Mouse (Mus musculus): ENCODE data around the gene Cd28. TPM values are rescaled to one million over a fixed set of nuclear protein-coding genes. Genes with fewer than 3 reads are reported as not detected.
A peak's percentile ranks its signal among the peaks of the same experiment; 100 is the strongest.

Gene Cd28
- total and polyA plus RNA-seq, 3 experiments, result 1.0 to 4.4 (median 1.8) TPM

DNA sequence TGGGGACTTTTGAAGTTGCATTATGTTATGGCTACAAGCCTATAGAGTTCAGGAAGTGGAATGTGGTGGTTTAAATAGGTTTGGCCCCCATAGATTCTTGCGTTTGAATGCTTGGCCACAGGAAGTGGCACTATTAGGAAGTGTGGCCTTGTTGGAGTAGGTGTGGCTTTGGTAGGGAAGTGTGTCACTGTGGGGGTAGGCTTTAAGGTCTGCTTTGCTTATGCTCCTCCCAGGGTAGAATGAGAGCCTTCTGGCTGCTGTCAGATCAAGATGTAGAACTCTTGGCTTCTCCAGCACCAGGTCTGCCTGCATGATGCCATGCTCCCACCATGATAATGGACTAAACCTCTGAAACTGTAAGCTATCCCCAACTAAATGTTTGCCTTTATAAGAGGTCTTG, 95.4 kb downstream of the Cd28 start:
- TF ChIP-seq HCFC1 (IDR thresholded peaks at IDR 0.05; ENCODE audit: low read depth, low read length), result no peak
- TF ChIP-seq IRF4 (IDR thresholded peaks at IDR 0.05; ENCODE audit: low read depth, low read length), result no peak
- no peak for TF ChIP-seq RAD21 (IDR thresholded peaks at IDR 0.05; ENCODE audit: low read depth, low read length)
- peak; percentile 74 for TF ChIP-seq ELF1 (IDR thresholded peaks at IDR 0.05; ENCODE audit: low read depth, low read length)
- no peak for TF ChIP-seq MXI1 (IDR thresholded peaks at IDR 0.05; ENCODE audit: low read depth, low read length)
- TF ChIP-seq POLR2A (IDR thresholded peaks at IDR 0.05; ENCODE audit: low read depth, low read length), result peak; percentile 60
- no peak for TF ChIP-seq MYC (IDR thresholded peaks at IDR 0.05; ENCODE audit: low read depth, low read length)
- TF ChIP-seq TBP (conservative IDR thresholded peaks at IDR 0.05; ENCODE audit: low read depth, low read length), result peak; percentile 68; the same call in 1 of the 2 replicates
- TF ChIP-seq POLR2AphosphoS2 (IDR thresholded peaks at IDR 0.05; ENCODE audit: low read depth, low read length), result no peak
- TF ChIP-seq TCF12 (IDR thresholded peaks at IDR 0.05; ENCODE audit: low read depth, low read length), result 0 out of 2 replicates have a peak, but pooled peaks have one; percentile 32
- no peak for TF ChIP-seq SMC3 (IDR thresholded peaks at IDR 0.05; ENCODE audit: low read depth, low read length)
- no peak for TF ChIP-seq JUN (IDR thresholded peaks at IDR 0.05; ENCODE audit: insufficient read depth, low read depth, low read length)
- no peak overlapping the region for H3K4me3 ChIP-seq (replicated peaks in 1 of 3; ENCODE audit: low read depth in 2 of 3, low read length in 2 of 3, poor library complexity in 1 of 3)
- peaks cover 0 to 11% of the 10 kb centered on the region in 2 experiments for H3K36me3 ChIP-seq (replicated peaks in 1 of 2; ENCODE audit: control insufficient read depth in 1 of 2, insufficient read depth in 1 of 2, low read length in 1 of 2)
- peaks cover 6 to 45% of the 10 kb centered on the region in 2 experiments for H3K4me1 ChIP-seq (ENCODE audit: control insufficient read depth in 1 of 2, insufficient read depth in 2 of 2)
- no peaks in the 10 kb centered on the region for H3K9me3 ChIP-seq (replicated peaks; ENCODE audit: low read length)
- peak overlapping the region; percentile 96 for H3K4me2 ChIP-seq (ENCODE audit: insufficient read depth, low read depth, poor library complexity, severe bottlenecking)
- no peak overlapping the region for H3K27ac ChIP-seq (ENCODE audit: insufficient read depth, low read depth)
- dilution Hi-C loops (cut with MboI; ENCODE audit: extremely low pct_ligation_motif_present, extremely low pct_unique_long_range_greater_than_20kb, low sequenced_read_pairs), result no loop called here
- peaks cover 60% of the 10 kb centered on the region for H3K79me2 ChIP-seq (replicated peaks; ENCODE audit: control insufficient read depth, extremely low read depth, insufficient read depth, poor library complexity, severe bottlenecking)
- H3K9ac ChIP-seq (ENCODE audit: insufficient read depth, low read depth), result peak overlapping the region; percentile 78; the same call in 1 of the 2 replicates
- no peak for DNase-seq (ENCODE audit: extremely low read depth)
- in situ Hi-C loops (cut with MboI; ENCODE audit: low pct_ligation_motif_present, low pct_unique_long_range_greater_than_20kb, low sequenced_read_pairs), result loop anchor here (25.0 kb wide), 1 partner anchor 250 kb away; the partner anchor contains the start of gene Raph1
- H3K27me3 ChIP-seq (replicated peaks), result no peaks in the 10 kb centered on the region

DNA sequence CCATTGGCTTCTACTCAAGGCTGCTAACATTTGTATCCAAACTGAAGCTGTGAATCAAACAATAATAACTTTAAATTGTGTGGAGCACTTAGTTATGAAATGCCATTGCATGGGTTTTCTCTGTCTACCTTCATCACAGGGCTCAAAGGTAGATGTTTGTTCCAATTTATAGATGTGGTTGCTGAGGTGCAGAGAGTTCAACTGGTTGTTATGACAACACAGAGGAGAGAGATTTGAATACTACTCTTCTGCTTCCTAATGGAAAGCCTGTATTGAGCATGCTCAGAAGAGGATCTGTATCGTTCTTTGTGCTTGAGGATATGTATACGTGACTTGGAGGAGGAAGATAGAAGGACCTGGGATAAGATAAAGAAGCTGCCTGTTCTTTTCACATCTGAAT, 96.8 kb downstream of the Cd28 start:
- no peak for DNase-seq (ENCODE audit: extremely low read depth)
- Histone ChIP-seq H3K27ac (ENCODE audit: insufficient read depth, low read depth) (no peak overlapping the region), H3K4me1 (ENCODE audit: control insufficient read depth in 1 of 2, insufficient read depth in 2 of 2) (peaks cover 6 to 37% of the 10 kb centered on the region in 2 experiments), H3K9me3 (replicated peaks; ENCODE audit: low read length) (no peaks in the 10 kb centered on the region), H3K4me3 (replicated peaks in 1 of 3; ENCODE audit: low read depth in 2 of 3, low read length in 2 of 3, poor library complexity in 1 of 3) (no peak overlapping the region), H3K4me2 (ENCODE audit: insufficient read depth, low read depth, poor library complexity, severe bottlenecking) (no peak overlapping the region), H3K36me3 (replicated peaks in 1 of 2; ENCODE audit: control insufficient read depth in 1 of 2, insufficient read depth in 1 of 2, low read length in 1 of 2) (peaks cover 0 to 14% of the 10 kb centered on the region in 2 experiments), H3K9ac (ENCODE audit: insufficient read depth, low read depth) (no peak overlapping the region), H3K27me3 (replicated peaks) (no peaks in the 10 kb centered on the region), H3K79me2 (replicated peaks; ENCODE audit: control insufficient read depth, extremely low read depth, insufficient read depth, poor library complexity, severe bottlenecking) (peaks cover 60% of the 10 kb centered on the region)
- dilution Hi-C loops (cut with MboI; ENCODE audit: extremely low pct_ligation_motif_present, extremely low pct_unique_long_range_greater_than_20kb, low sequenced_read_pairs), result no loop called here
- TF ChIP-seq ZNF384 (IDR thresholded peaks at IDR 0.05; ENCODE audit: low read depth, low read length) (no peak), TCF12 (IDR thresholded peaks at IDR 0.05; ENCODE audit: low read depth, low read length) (no peak), GABPA (IDR thresholded peaks at IDR 0.05; ENCODE audit: insufficient replicate concordance, low read depth, low read length) (no peak), KAT2A (IDR thresholded peaks at IDR 0.05; ENCODE audit: insufficient replicate concordance, low read length) (no peak), CHD2 (IDR thresholded peaks at IDR 0.05; ENCODE audit: low read length) (no peak), EP300 (IDR thresholded peaks at IDR 0.05; ENCODE audit: low read length) (no peak), MAZ (IDR thresholded peaks at IDR 0.05; ENCODE audit: low read depth, low read length) (no peak), MAFK (IDR thresholded peaks at IDR 0.05; ENCODE audit: insufficient replicate concordance, low read length) (no peak), BHLHE40 (IDR thresholded peaks at IDR 0.05; ENCODE audit: low read depth, low read length) (no peak), IRF4 (IDR thresholded peaks at IDR 0.05; ENCODE audit: low read depth, low read length) (no peak), MEF2A (IDR thresholded peaks at IDR 0.05; ENCODE audit: borderline replicate concordance, low read depth, low read length) (no peak), CTCF (conservative IDR thresholded peaks at IDR 0.05 in 1 of 2, IDR thresholded peaks at IDR 0.05 in 1 of 2; ENCODE audit: low read depth in 2 of 2, low read length in 2 of 2) (no peak), MYC (IDR thresholded peaks at IDR 0.05; ENCODE audit: low read depth, low read length) (no peak), CHD1 (IDR thresholded peaks at IDR 0.05; ENCODE audit: low read depth, low read length) (no peak), NELFE (IDR thresholded peaks at IDR 0.05; ENCODE audit: low read depth, low read length) (no peak), MAX (IDR thresholded peaks at IDR 0.05; ENCODE audit: low read length) (no peak), ZC3H11A (IDR thresholded peaks at IDR 0.05; ENCODE audit: low read depth, low read length) (no peak)
- in situ Hi-C loops (cut with MboI; ENCODE audit: low pct_ligation_motif_present, low pct_unique_long_range_greater_than_20kb, low sequenced_read_pairs), result loop anchor here (25.0 kb wide), 1 partner anchor 251 kb away; the partner anchor contains the start of gene Raph1
